Mouse (Mus musculus) kidney, embryonic 14.5 days (tissue): ENCODE data around the gene Abhd4. TPM values are rescaled to one million over a fixed set of nuclear protein-coding genes. Genes with fewer than 3 reads are reported as not detected.

Experiments
- ATAC-seq: fragments of 200-750 bp; cut with Nextera tagmentation; 2 replicates; pipeline ENCODE4 v1.8.0; 2017; ENCODE audit warnings: moderate number of reproducible peaks, mild to moderate bottlenecking, moderate TSS enrichment, moderate library complexity; ENCODE audit not compliant: low FRiP score, low TSS enrichment
- H3K27ac ChIP-seq: fragments of 300-500 bp; sonication (generic); 2 replicates; pipeline ENCODE4 v1.5.1; 2014; ENCODE audit warnings: low read depth, mild to moderate bottlenecking, low read length, moderate library complexity, mixed read lengths
- H3K27me3 ChIP-seq: fragments of 300-500 bp; sonication (generic); 2 replicates; pipeline ENCODE4 v1.6.1; 2014; ENCODE audit warnings: mild to moderate bottlenecking, low read length; ENCODE audit not compliant: control insufficient read depth, insufficient read depth
- H3K36me3 ChIP-seq: fragments of 300-500 bp; sonication (generic); 2 replicates; pipeline ENCODE4 v1.6.1; 2014; ENCODE audit warnings: low read length, mixed read lengths; ENCODE audit not compliant: control insufficient read depth, insufficient read depth
- H3K4me1 ChIP-seq: fragments of 300-500 bp; sonication (generic); 2 replicates; pipeline ENCODE4 v1.6.1; 2014; ENCODE audit warnings: low read length, mixed read lengths; ENCODE audit not compliant: control insufficient read depth, insufficient read depth
- H3K4me2 ChIP-seq: fragments of 300-500 bp; sonication (generic); replicated peaks from 2 replicates; pipeline ENCODE4 v1.6.1; 2014; ENCODE audit warnings: low read depth, mild to moderate bottlenecking, low read length
- H3K4me3 ChIP-seq: fragments of 300-500 bp; sonication (generic); 2 replicates; pipeline ENCODE4 v1.5.1; 2014; ENCODE audit warnings: mild to moderate bottlenecking, low read length
- H3K9ac ChIP-seq: fragments of 300-500 bp; sonication (generic); 2 replicates; pipeline ENCODE4 v1.6.1; 2014; ENCODE audit warnings: low read depth, mild to moderate bottlenecking, low read length, moderate library complexity
- H3K9me3 ChIP-seq: fragments of 300-500 bp; sonication (generic); 2 replicates; pipeline ENCODE4 v1.6.1; 2016; ENCODE audit warnings: low read length; ENCODE audit not compliant: control insufficient read depth
- WGBS: fragments of 180-500 bp; shearing (Covaris S2); extraction: QIAGEN DNeasy Blood & Tissue Kit; methylation state at CpG from one replicate; pipeline ENCODE4 v1.1.7; 2014; 5-methylcytosine and 5-hydroxymethylcytosine counted together
- polyA plus RNA-seq: library from polyadenylated mRNA; unstranded; fragments of >200 nt; fragmentation: Nextera tagmentation; extraction: Ambion mirVana; gene quantifications from 2 replicates; pipeline ENCODE4 v1.2.1, GENCODE M21; 2014

Abhd4 gene
- polyA plus RNA-seq, 1 experiment from 2014 or later = 62.5 TPM

DNA sequence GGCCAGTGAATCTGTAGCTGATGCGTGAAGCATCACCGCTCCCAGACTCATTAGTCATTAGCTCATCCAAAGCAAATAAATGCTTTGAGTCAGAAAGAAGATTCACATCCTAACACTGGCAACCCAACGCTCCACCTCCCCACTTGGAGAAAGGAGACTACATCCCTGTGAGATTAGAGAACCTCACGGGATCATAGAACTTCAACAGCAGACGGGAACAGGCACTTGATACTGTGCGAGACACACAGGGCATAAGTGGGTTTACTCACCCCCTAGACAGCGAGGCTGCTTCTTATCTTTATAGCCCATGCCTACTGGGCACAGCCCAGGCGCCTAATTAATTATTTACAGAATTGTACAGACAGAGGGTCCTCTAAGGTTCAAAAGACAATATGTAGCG, 21.8 kb upstream of the Abhd4 start:
- H3K4me2 ChIP-seq = no peak overlapping the region
- H3K4me1 ChIP-seq = peaks cover 36% of the 10 kb centered on the region
- H3K9ac ChIP-seq = no peak overlapping the region
- H3K36me3 ChIP-seq = peaks cover 17% of the 10 kb centered on the region; the same call in 1 of the 2 replicates
- no peak overlapping the region for H3K4me3 ChIP-seq
- no peak for ATAC-seq
- H3K9me3 ChIP-seq = no peaks in the 10 kb centered on the region
- WGBS = 44% methylated on average over 9 of the region's 9 CpGs
- no peaks in the 10 kb centered on the region for H3K27me3 ChIP-seq
- H3K27ac ChIP-seq = no peak overlapping the region

DNA sequence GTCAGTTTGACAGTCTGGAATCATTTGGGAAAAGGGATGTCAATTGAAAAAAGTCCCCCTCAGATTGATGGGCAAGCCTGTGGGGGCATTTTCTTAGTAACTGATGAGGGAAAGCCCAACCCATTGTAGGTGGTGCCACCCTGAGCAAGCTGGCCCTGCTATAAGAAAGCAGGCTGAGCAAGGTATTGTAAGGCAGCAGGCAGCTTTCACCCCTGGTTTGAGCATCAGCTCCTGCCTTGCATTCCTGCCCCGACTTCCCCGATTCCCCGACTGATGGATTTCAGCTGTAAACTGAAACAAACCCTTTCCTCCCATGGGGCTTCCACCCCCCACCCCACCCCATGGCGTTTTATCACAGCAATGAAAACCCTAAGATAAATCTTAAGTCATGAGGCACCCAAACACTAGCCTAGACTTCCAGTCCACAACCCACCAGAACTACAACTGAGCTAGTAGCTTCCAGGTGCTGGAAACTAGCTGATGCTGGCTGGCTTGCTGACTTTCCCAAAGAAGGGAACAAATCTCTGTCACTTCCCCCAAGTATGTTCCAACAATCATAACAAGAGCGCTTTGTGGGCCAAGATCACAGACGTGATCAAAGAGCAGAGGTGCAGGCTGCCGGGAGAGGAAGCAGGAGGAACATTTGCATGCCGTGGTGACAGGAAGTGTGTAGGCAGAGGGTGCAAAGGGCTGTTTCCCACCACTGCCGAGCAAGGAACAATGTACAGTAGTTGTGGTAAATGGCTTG, 21.0 kb upstream of the Abhd4 start:
- Histone ChIP-seq H3K36me3 (peaks cover 18% of the 10 kb centered on the region; the same call in 1 of the 2 replicates), H3K4me1 (peaks cover 30% of the 10 kb centered on the region), H3K9ac (no peak overlapping the region), H3K4me3 (no peak overlapping the region), H3K27me3 (no peaks in the 10 kb centered on the region), H3K9me3 (no peaks in the 10 kb centered on the region), H3K27ac (peak overlapping the region; percentile 44), H3K4me2 (no peak overlapping the region; the same call in 1 of the 2 replicates)
- ATAC-seq = peak; percentile 33; the same call in 1 of the 2 replicates
- WGBS = 7% methylated on average over 9 of the region's 9 CpGs

DNA sequence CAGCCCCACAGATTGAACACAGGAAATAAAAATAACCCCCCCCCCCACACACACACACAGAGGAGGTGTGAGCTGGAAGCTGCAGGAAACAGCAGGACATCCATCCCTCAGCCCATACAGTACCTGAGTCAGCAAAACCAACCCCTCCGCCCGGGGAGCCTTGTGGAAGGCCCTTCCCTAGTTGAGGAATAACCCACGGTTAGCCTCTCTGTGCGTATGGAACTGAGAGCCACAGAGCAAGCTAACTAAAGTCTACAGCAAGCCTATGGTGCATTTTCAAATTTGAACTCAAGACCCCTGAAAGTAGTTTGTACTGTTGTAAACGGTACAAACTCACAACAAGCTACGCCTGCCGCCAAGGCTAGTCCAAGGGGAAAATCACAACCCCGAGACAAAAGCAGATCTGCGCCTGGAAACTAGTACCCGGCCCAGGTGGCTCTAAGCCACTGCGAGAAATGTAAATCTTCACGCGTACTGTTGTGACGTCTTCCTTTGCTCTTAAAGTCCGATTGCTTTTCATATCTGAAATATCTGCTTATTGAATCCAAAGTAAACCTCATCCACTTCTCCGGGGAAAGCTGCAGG, 20.3 kb upstream of the Abhd4 start:
- H3K9me3 ChIP-seq = no peaks in the 10 kb centered on the region
- WGBS = 62% methylated on average over 16 of the region's 16 CpGs
- H3K27ac ChIP-seq = peak overlapping the region; percentile 44
- H3K4me1 ChIP-seq = peaks cover 25% of the 10 kb centered on the region
- peaks cover 21% of the 10 kb centered on the region; the same call in 1 of the 2 replicates for H3K36me3 ChIP-seq
- no peak overlapping the region; the same call in 1 of the 2 replicates for H3K4me2 ChIP-seq
- no peak overlapping the region for H3K4me3 ChIP-seq
- no peaks in the 10 kb centered on the region for H3K27me3 ChIP-seq
- ATAC-seq = no peak; the same call in 1 of the 2 replicates
- H3K9ac ChIP-seq = no peak overlapping the region; the same call in 1 of the 2 replicates

DNA sequence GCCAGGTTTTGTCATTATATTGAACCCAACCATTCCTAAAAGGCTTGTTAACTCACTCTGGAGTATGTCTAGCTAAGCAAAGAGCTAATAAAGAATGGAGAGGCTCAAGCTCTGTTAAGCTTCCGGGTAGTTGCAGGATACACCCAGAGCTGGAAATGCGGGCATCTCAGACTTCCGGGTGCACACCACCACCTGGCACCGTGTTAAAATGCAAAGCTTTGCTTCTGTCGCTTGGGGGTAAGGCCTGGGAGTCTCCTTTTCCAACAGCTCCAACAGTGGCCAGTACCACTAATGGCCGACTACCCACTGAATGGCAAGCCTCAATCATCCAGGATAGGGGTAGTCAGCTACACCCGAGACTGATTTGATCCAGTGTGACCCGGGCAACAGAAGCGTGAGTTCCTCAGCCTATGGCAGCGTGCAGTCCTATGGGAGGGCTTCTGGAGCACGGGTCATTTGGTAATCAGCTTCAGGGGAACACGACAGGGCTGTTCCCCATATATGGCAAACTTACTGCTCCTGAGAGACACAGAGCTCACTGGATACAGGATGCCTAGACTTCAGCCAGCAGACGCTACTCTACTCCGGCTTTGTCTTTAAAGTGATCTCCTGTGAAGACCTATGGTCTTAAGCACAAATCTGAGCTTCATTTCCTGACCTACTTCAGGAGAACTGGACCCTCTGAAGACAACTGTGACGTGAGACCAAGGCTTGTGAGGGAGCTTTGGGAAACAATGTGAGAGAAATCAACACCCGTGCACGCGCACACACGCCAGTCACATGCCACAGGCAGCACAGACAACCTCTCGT, 19.6 kb upstream of the Abhd4 start:
- peaks cover 17% of the 10 kb centered on the region for H3K4me1 ChIP-seq
- H3K4me2 ChIP-seq = no peak overlapping the region
- H3K27me3 ChIP-seq = no peaks in the 10 kb centered on the region
- H3K4me3 ChIP-seq = no peak overlapping the region
- ATAC-seq = no peak
- H3K36me3 ChIP-seq = peaks cover 25% of the 10 kb centered on the region; the same call in 1 of the 2 replicates
- H3K9me3 ChIP-seq = no peaks in the 10 kb centered on the region
- H3K27ac ChIP-seq = peak overlapping the region; percentile 44; the same call in 1 of the 2 replicates
- no peak overlapping the region for H3K9ac ChIP-seq
- WGBS = 71% methylated on average over 20 of the region's 20 CpGs

DNA sequence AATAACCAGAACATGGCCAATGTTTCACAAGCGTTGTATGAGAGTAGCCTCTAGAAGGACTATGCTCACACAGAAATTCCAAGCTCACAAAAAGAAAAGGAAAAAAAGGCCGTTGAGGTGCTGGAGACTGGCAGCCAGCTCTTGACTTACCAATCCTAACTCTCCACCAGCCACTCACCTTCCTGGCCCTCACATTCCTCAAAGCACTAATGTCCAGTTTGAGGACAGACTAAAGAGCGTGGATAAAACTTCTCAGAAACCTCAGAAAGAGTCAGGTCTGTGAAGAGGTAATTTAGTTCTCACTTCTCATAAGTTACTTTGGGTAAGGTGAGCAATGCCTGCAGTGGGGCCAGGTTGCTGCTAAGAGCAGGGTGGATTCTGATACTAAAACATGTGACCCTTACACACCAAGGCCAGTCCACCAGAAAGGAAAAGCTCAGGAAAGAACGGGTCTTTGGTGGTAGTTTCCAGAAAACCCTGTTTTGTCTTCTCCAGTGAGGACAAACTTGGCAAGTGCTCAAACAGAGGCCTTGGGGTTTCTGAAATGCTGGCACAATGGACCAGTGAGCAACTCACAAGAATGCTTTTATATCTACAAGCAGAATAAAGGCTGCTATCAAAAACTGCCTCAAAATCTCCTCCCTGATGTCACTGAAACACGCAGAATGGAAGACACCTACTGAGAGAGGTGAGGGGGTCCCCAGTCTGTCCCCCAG, 18.0 kb upstream of the Abhd4 start:
- ATAC-seq = no peak
- H3K4me3 ChIP-seq = no peak overlapping the region
- 91% methylated on average over 5 of the region's 5 CpGs for WGBS
- peaks cover 17% of the 10 kb centered on the region for H3K4me1 ChIP-seq
- no peak overlapping the region for H3K27ac ChIP-seq
- peaks cover 30% of the 10 kb centered on the region for H3K36me3 ChIP-seq
- no peak overlapping the region for H3K9ac ChIP-seq
- H3K27me3 ChIP-seq = no peaks in the 10 kb centered on the region
- no peak overlapping the region for H3K4me2 ChIP-seq
- H3K9me3 ChIP-seq = no peaks in the 10 kb centered on the region

DNA sequence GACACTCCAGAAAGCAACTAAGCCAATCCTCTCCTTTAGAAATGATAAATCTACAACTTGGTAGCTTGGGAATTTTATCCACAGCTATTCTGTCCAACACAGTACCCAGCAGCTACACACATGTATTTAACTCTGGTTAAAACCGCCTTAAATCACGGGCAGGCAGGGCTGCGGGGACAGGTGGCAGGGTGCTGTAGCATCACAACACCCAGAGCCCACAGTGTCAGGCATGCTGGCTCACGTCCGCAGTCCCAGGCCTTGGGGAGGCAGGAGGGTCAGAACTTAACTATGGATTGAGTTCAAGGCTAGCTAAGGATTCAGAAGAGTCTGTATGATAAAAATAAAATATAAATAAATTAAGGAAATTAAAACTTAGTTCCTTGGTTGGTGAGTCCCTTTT, 17.1 kb upstream of the Abhd4 start:
- Histone ChIP-seq H3K9ac (no peak overlapping the region), H3K4me1 (peaks cover 17% of the 10 kb centered on the region), H3K27ac (no peak overlapping the region), H3K4me2 (no peak overlapping the region), H3K4me3 (no peak overlapping the region), H3K9me3 (no peaks in the 10 kb centered on the region), H3K36me3 (peaks cover 39% of the 10 kb centered on the region), H3K27me3 (no peaks in the 10 kb centered on the region)
- 87% methylated on average over 5 of the region's 5 CpGs for WGBS
- ATAC-seq = no peak

DNA sequence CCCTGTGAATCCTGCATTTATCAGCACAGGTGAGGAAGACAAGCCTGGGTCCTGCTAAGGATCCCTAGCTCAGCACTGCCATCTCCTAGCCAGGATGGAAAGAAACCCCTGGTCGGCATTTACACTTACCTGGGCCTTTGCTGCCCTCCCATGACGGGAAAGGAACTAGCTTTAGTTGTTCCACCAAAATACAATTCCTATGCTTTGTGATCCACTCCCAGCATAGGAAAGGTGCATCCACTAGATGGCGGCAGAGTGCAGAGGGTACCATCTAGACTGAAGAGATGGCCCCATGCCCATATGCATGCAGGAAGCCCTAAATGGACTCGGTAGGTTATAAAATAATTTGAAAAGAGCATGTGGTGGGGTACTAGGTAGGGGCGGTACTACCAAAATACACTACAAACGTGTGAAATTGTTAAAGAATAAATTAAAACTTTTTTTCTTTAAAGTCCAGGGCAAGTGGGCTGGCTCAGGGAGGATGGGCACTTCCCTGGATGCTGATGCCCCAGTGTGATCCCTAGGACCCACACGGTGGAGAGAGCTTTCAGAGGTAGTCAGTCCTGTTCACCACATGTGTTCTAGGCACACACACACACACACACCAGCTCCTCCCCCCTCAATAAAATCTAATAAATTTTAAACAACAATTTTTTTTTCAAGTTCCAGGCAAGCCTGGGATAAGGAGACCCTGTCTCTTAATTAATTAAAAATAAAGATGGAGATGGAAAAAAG, 14.8 kb upstream of the Abhd4 start:
- WGBS = 13% methylated on average over 7 of the region's 7 CpGs
- ATAC-seq = 0 out of 2 replicates have a peak, but pooled peaks have one; percentile 57
- Histone ChIP-seq H3K27ac (no peak overlapping the region), H3K4me1 (peaks cover 8% of the 10 kb centered on the region), H3K9me3 (no peaks in the 10 kb centered on the region), H3K36me3 (peaks cover 54% of the 10 kb centered on the region), H3K4me3 (no peak overlapping the region), H3K9ac (no peak overlapping the region), H3K4me2 (no peak overlapping the region), H3K27me3 (no peaks in the 10 kb centered on the region)

DNA sequence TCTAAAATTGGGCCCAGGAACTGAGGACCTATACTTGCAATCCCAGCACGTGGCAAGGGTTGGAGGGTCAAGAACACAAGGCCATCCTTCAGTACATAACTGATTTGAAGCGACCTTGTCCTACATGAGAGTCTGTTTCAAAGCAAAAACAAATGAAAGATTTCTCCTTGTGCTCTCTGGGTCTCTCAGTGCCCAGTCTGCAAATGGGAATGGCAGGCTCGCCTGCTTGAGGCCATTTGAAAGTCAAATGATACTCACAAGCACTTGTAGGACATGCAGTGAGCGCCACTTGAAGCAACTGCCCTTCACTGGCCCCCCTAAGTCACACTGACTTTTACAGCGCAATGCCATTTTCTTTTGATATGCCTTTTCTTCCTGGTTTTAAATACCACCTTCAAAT, 13.4 kb upstream of the Abhd4 start:
- peaks cover 7% of the 10 kb centered on the region for H3K4me1 ChIP-seq
- ATAC-seq = no peak
- no peaks in the 10 kb centered on the region for H3K27me3 ChIP-seq
- no peaks in the 10 kb centered on the region for H3K9me3 ChIP-seq
- peaks cover 47% of the 10 kb centered on the region for H3K36me3 ChIP-seq
- WGBS = 73% methylated on average over 5 of the region's 5 CpGs
- no peak overlapping the region for H3K4me3 ChIP-seq
- H3K4me2 ChIP-seq = no peak overlapping the region
- H3K9ac ChIP-seq = no peak overlapping the region
- H3K27ac ChIP-seq = no peak overlapping the region
